Mouse (Mus musculus) heart, embryonic 10.5 days (tissue): ENCODE measurements around the gene Mrgprh. TPM values are rescaled to one million over a fixed set of nuclear protein-coding genes. Genes with fewer than 3 reads are reported as not detected.
"Not testable (repeated sequence)": the region's sequence is repeated elsewhere in the genome, so short reads cannot be mapped to it uniquely, and the experiment has no call there.

Source experiments
- DNase-seq: peaks from one replicate; pipeline ENCODE4 v3.0.0-alpha.2; 2017; ENCODE audit warnings: low spot score
- H3K27ac ChIP-seq: fragments of 300-500 bp; sonication (generic); 2 replicates; pipeline ENCODE4 v1.5.1; 2016; ENCODE audit warnings: mild to moderate bottlenecking
- H3K27me3 ChIP-seq: fragments of 300-500 bp; sonication (generic); 2 replicates; pipeline ENCODE4 v1.6.1; 2016; ENCODE audit warnings: mild to moderate bottlenecking; ENCODE audit not compliant: poor library complexity, insufficient read depth, severe bottlenecking
- H3K36me3 ChIP-seq: fragments of 300-500 bp; sonication (generic); 2 replicates; pipeline ENCODE4 v1.6.1; 2016; ENCODE audit warnings: mild to moderate bottlenecking, moderate library complexity
- H3K4me1 ChIP-seq: fragments of 300-500 bp; sonication (generic); 2 replicates; pipeline ENCODE4 v1.6.1; 2016; ENCODE audit warnings: mild to moderate bottlenecking
- H3K4me3 ChIP-seq: fragments of 300-500 bp; sonication (generic); 2 replicates; pipeline ENCODE4 v1.5.1; 2016; ENCODE audit warnings: mild to moderate bottlenecking, moderate library complexity
- H3K9me3 ChIP-seq: fragments of 300-500 bp; sonication (generic); 2 replicates; pipeline ENCODE4 v1.6.1; 2016; ENCODE audit warnings: mild to moderate bottlenecking, moderate library complexity
- WGBS: fragments of 180-500 bp; shearing (Covaris S2); methylation state at CpG from one replicate; pipeline ENCODE4 v1.1.7; 2016; 5-methylcytosine and 5-hydroxymethylcytosine counted together
- polyA plus RNA-seq: library from polyadenylated mRNA; unstranded; fragments of >200 nt; fragmentation: Nextera tagmentation; extraction: Ambion mirVana; gene quantifications from 2 replicates; pipeline ENCODE4 v1.2.1, GENCODE M21; 2016

Mrgprh gene
- polyA plus RNA-seq, 1 experiment from 2014 or later = not detected

DNA sequence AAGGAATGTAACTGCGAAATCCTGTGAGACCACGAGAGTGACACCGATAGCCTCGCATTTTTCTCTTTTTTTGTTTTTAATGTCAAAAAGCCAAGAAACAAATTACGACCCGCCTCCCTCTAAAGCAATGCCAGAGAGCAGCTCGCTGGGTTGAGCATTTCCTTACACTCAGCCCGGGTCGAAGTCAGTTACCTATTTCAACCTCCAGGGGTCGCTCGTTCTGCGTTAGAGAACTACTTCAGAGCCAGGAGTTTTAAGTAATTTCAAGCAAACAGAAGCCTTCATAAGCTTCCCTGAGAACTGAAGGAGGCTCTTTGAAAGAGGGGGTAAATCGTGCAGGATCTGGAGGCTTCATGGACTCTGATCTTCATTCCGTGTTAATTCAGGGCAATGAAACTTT, 4.3 kb downstream of the Mrgprh start:
- Histone ChIP-seq H3K27ac (no peak overlapping the region), H3K27me3 (0 out of 2 replicates have a peak, but pooled peaks cover 5% of the 10 kb centered on the region), H3K4me1 (0 out of 2 replicates have a peak, but pooled peaks cover 3% of the 10 kb centered on the region), H3K4me3 (peak overlapping the region; percentile 37; the same call in 1 of the 2 replicates), H3K36me3 (no peaks in the 10 kb centered on the region), H3K9me3 (no peaks in the 10 kb centered on the region)
- WGBS = 6% methylated on average over 14 of the region's 14 CpGs
- peak; percentile 83 for DNase-seq

GRCm38 (mm10) chr17:12881216-12881615, 5.4 kb downstream of the Mrgprh start:
- no peaks in the 10 kb centered on the region for H3K36me3 ChIP-seq
- 73% methylated on average over 1 of the region's 1 CpGs for WGBS
- no peak overlapping the region for H3K27ac ChIP-seq
- H3K4me1 ChIP-seq = 0 out of 2 replicates have a peak, but pooled peaks cover 3% of the 10 kb centered on the region
- DNase-seq = no peak
- no peaks in the 10 kb centered on the region for H3K9me3 ChIP-seq
- 0 out of 2 replicates have a peak, but pooled peaks cover 5% of the 10 kb centered on the region for H3K27me3 ChIP-seq
- H3K4me3 ChIP-seq = no peak overlapping the region

DNA sequence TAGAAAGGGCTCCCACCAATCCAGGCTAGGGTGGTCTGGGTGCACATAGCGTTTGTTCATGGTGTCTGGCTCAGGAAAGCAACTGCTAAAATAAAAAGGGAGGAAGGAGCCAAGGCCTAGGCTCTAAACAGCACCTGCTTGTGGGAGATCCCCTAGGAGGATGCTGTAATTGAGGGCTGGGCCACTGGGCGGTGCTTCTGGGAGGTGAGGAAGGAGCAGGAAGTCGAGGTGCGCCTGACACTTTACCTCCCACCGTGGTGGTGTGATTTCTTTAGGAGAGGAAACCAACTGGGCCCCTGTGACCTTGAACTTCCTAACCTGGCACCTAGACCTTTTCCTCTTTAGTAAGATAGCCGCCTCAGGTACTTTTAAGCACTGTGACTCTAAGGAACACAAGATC, 10.8 kb downstream of the Mrgprh start:
- Histone ChIP-seq H3K36me3 (peaks cover 16% of the 10 kb centered on the region), H3K27ac (no peak overlapping the region)

GRCm38 (mm10) chr17:12887021-12887775, 11.4 kb downstream of the Mrgprh start:
- peaks cover 19% of the 10 kb centered on the region for H3K36me3 ChIP-seq
- no peak overlapping the region for H3K27ac ChIP-seq
- 73% methylated on average over 15 of the region's 15 CpGs for WGBS
- H3K27me3 ChIP-seq = no peaks in the 10 kb centered on the region
- H3K9me3 ChIP-seq = no peaks in the 10 kb centered on the region
- no peak overlapping the region for H3K4me3 ChIP-seq
- H3K4me1 ChIP-seq = peaks cover 13% of the 10 kb centered on the region
- no peak for DNase-seq

More for the DNA sequence above, 10.8 kb downstream of the Mrgprh start:
- no peaks in the 10 kb centered on the region for H3K9me3 ChIP-seq
- 34% methylated on average over 6 of the region's 6 CpGs for WGBS
- no peaks in the 10 kb centered on the region for H3K27me3 ChIP-seq
- H3K4me1 ChIP-seq = peaks cover 13% of the 10 kb centered on the region
- DNase-seq = no peak
- no peak overlapping the region for H3K4me3 ChIP-seq

GRCm38 (mm10) chr17:12891054-12891453, 15.2 kb downstream of the Mrgprh start:
- Histone ChIP-seq H3K36me3 (peaks cover 28% of the 10 kb centered on the region), H3K27me3 (no peaks in the 10 kb centered on the region), H3K4me1 (peaks cover 10% of the 10 kb centered on the region), H3K4me3 (no peak overlapping the region), H3K27ac (no peak overlapping the region), H3K9me3 (no peaks in the 10 kb centered on the region)
- no peak for DNase-seq
- 85% methylated on average over 4 of the region's 4 CpGs for WGBS

- DNase-seq = no peak
- no peaks in the 10 kb centered on the region for H3K9me3 ChIP-seq
- H3K4me3 ChIP-seq = no peak overlapping the region
- peaks cover 10% of the 10 kb centered on the region for H3K4me1 ChIP-seq
- 87% methylated on average over 9 of the region's 9 CpGs for WGBS
- H3K27me3 ChIP-seq = no peaks in the 10 kb centered on the region
- H3K36me3 ChIP-seq = peaks cover 36% of the 10 kb centered on the region
- H3K27ac ChIP-seq = no peak overlapping the region
These were observed 16.2 kb downstream of the Mrgprh start for GRCm38 (mm10) chr17:12892033-12892432.

DNA sequence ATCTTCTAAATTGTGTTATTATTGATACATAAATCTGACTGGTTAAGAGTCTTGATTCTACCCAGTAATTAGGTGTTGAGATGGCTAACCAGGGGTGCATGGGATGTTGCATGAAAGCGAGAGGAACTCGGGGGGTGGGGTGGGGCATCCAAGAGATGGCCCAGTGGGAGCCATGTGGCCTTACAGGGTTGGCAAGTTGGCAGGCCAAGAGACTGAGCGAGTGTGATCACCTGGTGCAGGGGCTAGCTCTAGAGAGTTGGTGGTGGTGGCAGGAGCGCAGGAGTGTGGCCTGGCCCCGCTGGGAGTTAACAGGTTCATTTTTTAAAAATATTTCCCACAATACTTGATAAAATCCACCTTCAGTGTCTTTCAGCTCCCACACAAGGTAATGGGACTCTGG, 21.8 kb downstream of the Mrgprh start:
- no peaks in the 10 kb centered on the region for H3K27me3 ChIP-seq
- WGBS = 82% methylated on average over 5 of the region's 5 CpGs
- no peaks in the 10 kb centered on the region for H3K4me1 ChIP-seq
- no peak for DNase-seq
- H3K27ac ChIP-seq = no peak overlapping the region
- peaks cover 53% of the 10 kb centered on the region for H3K36me3 ChIP-seq
- H3K4me3 ChIP-seq = no peak overlapping the region
- no peaks in the 10 kb centered on the region for H3K9me3 ChIP-seq

GRCm38 (mm10) chr17:12898607-12899006, 22.8 kb downstream of the Mrgprh start:
- WGBS = 55% methylated on average over 2 of the region's 2 CpGs

DNA sequence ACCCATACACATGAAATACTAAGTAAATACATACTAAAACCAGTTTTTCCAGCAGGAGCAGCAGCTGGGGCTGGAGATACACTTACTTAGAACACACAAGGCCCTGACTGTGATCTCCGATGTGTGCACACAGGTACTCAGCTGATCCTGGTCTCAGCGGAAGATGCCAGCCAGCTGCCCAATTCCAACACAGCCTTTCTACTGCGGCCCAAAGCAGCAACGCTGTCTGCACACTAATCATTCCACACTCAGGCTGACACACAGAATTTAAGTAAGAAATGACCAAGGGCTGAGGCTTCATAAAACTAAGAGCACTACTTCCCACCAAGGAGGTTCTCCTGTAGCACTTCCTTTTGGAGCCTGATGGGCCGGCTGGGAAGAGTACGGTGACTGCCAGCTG, 26.5 kb downstream of the Mrgprh start:
- 0 out of 2 replicates have a peak, but pooled peaks cover 5% of the 10 kb centered on the region for H3K4me1 ChIP-seq
- H3K27ac ChIP-seq = no peak overlapping the region
- H3K36me3 ChIP-seq = peaks cover 54% of the 10 kb centered on the region
- no peak overlapping the region for H3K4me3 ChIP-seq
- H3K9me3 ChIP-seq = no peaks in the 10 kb centered on the region
- no peak for DNase-seq
- no peaks in the 10 kb centered on the region for H3K27me3 ChIP-seq
- 94% methylated on average over 6 of the region's 6 CpGs for WGBS

More at GRCm38 (mm10) chr17:12898607-12899006, 22.8 kb downstream of the Mrgprh start:
- H3K9me3 ChIP-seq, H3K4me1 ChIP-seq, H3K27me3 ChIP-seq, H3K4me3 ChIP-seq, DNase-seq: not testable (repeated sequence)
- Histone ChIP-seq H3K36me3 (peaks cover 58% of the 10 kb centered on the region), H3K27ac (0 out of 2 replicates have a peak overlapping the region, but pooled peaks have one; percentile 19)

DNA sequence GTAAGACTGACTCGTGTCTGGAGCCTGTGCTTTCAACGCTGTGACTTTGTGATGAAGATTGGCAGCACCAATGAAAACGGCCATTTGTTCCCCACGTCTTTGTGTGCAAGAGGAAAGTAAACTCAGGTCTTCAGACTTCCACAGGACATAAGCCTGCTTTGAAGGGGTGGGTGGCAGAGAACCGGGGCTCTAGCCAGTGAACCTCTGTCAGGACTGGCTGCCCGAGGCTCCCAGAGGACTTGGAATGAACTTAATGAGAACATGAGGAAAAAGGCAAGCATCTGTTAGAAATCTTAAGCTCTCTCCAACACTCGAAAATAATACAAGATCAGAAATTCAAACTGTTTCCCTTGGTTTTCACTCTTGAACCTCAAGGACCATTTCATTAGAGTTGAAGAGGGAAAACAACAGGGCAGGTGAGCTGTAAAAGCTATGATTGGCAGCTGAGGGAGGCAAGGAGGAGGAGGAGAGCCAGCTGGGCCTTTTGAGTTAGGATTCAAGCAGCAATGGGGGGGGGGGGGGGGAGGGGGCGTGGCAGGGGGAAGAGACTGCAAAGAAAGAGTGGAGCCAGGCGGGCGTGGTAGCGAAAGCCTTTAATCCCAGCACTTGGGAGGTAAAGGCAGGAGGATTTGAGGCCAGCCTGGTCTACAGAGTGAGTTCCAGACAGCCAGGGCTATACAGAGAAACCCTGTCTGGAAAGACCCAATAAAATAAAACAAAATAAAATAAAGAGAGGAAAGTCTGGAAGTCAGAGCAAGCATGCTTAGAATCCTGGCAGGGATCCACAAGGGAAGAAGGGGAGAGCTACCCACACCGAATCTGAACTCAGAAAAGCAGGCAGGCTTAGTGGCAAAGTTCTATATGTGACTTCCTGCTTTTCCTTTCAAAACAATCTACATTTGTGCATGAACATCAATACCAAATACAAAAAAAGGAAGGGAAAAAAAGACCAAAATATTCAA, 27.8 kb downstream of the Mrgprh start:
- 68% methylated on average over 11 of the region's 12 CpGs for WGBS
- Histone ChIP-seq H3K36me3 (peaks cover 50% of the 10 kb centered on the region), H3K4me3 (no peak overlapping the region), H3K4me1 (0 out of 2 replicates have a peak, but pooled peaks cover 5% of the 10 kb centered on the region), H3K27me3 (no peaks in the 10 kb centered on the region), H3K9me3 (no peaks in the 10 kb centered on the region), H3K27ac (no peak overlapping the region)
- no peak for DNase-seq

- H3K27ac ChIP-seq = no peak overlapping the region
- WGBS = 79% methylated on average over 1 of the region's 1 CpGs
- H3K36me3 ChIP-seq = peaks cover 46% of the 10 kb centered on the region
- no peak overlapping the region for H3K4me3 ChIP-seq
- H3K27me3 ChIP-seq = no peaks in the 10 kb centered on the region
- DNase-seq = no peak
- H3K9me3 ChIP-seq = no peaks in the 10 kb centered on the region
- H3K4me1 ChIP-seq = 0 out of 2 replicates have a peak, but pooled peaks cover 5% of the 10 kb centered on the region
These were observed 28.5 kb downstream of the Mrgprh start for GRCm38 (mm10) chr17:12904349-12904748.

- no peak for DNase-seq
- peaks cover 42% of the 10 kb centered on the region for H3K36me3 ChIP-seq
- no peak overlapping the region for H3K4me3 ChIP-seq
- H3K27me3 ChIP-seq = no peaks in the 10 kb centered on the region
- H3K27ac ChIP-seq = no peak overlapping the region
- H3K9me3 ChIP-seq = no peaks in the 10 kb centered on the region
- 0 out of 2 replicates have a peak, but pooled peaks cover 5% of the 10 kb centered on the region for H3K4me1 ChIP-seq
- WGBS = 89% methylated on average over 4 of the region's 4 CpGs
These were observed 30.0 kb downstream of the Mrgprh start for GRCm38 (mm10) chr17:12905810-12906209.
